Mouse (Mus musculus): ENCODE data around the gene Greb1.

Gene Greb1

GRCm38 (mm10) chr12:16763649-16764422, 36.9 kb downstream of the Greb1 start:
- no peak for DNase-seq (ENCODE audit: low read depth, low spot score)

- DNase-seq (ENCODE audit: low read depth, low spot score), result no peak
Measured at GRCm38 (mm10) chr12:16761461-16761860, 39.2 kb downstream of the Greb1 start.

GRCm38 (mm10) chr12:16760246-16760645, 40.4 kb downstream of the Greb1 start:
- DNase-seq (ENCODE audit: low read depth, low spot score), result no peak

GRCm38 (mm10) chr12:16754311-16754710, 46.4 kb downstream of the Greb1 start:
- peak; percentile 37 for DNase-seq (ENCODE audit: low read depth, low spot score)

- DNase-seq (ENCODE audit: low read depth, low spot score), result no peak
Measured at GRCm38 (mm10) chr12:16753555-16753954, 47.1 kb downstream of the Greb1 start.

- no peak for DNase-seq (ENCODE audit: low read depth, low spot score)
Measured at GRCm38 (mm10) chr12:16753110-16753509, 47.6 kb downstream of the Greb1 start.

- DNase-seq (ENCODE audit: low read depth, low spot score), result no peak
Measured at GRCm38 (mm10) chr12:16752236-16752840, 48.3 kb downstream of the Greb1 start.

DNA sequence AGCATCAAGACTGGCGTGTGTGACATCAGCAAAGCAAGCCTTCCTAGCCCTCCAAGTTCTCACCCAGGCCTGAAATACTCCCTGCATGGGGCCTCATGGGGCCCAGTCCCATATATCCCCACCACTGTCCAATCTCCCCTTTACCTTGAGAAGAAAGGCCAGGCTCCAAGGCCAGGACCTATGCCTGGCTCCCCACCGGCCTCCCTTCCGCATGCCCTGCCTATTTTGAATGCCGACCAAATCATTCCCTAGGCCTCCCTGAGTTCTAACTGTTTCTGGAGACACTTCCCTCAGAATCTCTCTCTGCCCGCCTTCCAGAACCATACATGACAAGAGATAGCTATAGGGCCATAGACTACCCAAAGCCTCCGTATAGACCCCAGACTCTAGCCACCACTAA, 49.1 kb downstream of the Greb1 start:
- no peak for DNase-seq (ENCODE audit: low read depth, low spot score)

GRCm38 (mm10) chr12:16740059-16740458, 60.6 kb downstream of the Greb1 start:
- DNase-seq (ENCODE audit: low read depth, low spot score), result no peak

- no peak for DNase-seq (ENCODE audit: low read depth, low spot score)
Measured at GRCm38 (mm10) chr12:16737266-16737665, 63.4 kb downstream of the Greb1 start.

- no peak for DNase-seq (ENCODE audit: low read depth, low spot score)
Measured at GRCm38 (mm10) chr12:16734698-16735097, 66.0 kb downstream of the Greb1 start.

GRCm38 (mm10) chr12:16734009-16734408, 66.7 kb downstream of the Greb1 start:
- DNase-seq (ENCODE audit: low read depth, low spot score), result no peak

DNA sequence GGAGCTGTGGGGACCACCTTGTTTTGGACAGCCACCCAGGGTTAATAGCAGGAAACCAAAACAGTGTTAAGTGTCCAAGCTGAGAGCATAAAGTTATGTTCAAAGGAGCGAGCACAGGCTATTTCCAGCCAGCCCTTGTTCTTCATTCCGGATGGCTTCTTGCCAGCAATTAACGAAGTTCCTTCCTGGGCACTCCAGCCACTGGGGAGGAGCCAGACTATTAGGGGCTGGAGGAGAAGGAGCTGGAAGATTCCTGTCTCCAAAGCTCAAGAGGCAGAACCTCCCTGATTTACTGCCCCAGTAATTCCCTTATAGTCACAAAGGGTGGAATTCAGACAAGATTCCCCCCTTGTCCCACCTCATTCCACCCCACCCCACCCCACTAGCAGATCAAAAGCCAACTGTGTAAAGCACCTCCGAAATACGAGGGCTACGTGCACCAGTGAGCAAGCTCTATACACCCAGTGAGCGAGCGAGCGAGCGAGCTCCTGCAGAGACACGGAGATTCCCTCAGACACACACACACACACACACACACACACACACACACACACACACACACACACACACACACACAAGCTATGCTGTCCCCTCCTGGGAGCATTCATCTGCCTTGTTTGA, 69.5 kb downstream of the Greb1 start:
- DNase-seq (ENCODE audit: low read depth, low spot score), result no peak

GRCm38 (mm10) chr12:16730196-16730595, 70.5 kb downstream of the Greb1 start:
- DNase-seq (ENCODE audit: low read depth, low spot score), result no peak

DNA sequence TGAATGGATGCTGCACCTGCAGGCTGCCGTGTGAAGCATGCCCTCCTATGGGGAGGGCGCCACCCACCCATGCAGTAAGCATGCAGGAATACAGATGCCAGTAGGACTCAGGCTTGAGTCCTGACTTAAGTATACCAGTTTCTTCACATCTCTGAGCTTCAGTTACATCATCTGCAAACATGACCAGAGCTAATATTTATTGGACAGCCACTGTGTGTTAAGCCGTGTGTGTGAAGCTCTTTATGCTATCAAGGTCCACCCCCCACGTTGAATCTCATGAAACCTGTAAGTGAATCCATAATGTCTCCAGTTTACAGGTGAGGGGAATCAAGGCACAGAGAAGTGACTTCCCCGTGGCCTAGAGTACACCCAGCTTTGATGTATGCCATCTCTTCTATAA, 72.5 kb downstream of the Greb1 start:
- no peak for DNase-seq (ENCODE audit: low read depth, low spot score)

DNA sequence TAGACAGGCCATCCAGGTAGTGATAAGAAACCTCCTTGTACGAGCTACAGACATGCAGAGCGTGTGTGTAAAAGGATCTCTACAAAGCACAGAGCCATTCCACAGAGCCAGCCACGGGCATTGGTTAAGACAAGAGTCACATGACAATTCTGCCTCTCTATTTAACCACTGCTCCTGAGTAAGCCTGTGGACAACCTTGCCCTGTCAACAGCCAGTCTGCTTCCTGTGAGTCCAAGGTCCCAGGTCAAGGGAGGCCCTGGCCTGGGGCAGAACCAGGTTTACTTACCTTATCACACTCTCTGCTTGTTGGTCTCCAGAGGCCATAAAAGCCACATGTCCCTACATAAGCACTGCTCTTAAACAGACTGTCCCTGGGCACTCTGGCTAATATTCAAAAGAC, 74.5 kb downstream of the Greb1 start:
- DNase-seq (ENCODE audit: low read depth, low spot score), result no peak

- DNase-seq (ENCODE audit: low read depth, low spot score), result no peak
Measured at GRCm38 (mm10) chr12:16723601-16724000, 77.1 kb downstream of the Greb1 start.

DNA sequence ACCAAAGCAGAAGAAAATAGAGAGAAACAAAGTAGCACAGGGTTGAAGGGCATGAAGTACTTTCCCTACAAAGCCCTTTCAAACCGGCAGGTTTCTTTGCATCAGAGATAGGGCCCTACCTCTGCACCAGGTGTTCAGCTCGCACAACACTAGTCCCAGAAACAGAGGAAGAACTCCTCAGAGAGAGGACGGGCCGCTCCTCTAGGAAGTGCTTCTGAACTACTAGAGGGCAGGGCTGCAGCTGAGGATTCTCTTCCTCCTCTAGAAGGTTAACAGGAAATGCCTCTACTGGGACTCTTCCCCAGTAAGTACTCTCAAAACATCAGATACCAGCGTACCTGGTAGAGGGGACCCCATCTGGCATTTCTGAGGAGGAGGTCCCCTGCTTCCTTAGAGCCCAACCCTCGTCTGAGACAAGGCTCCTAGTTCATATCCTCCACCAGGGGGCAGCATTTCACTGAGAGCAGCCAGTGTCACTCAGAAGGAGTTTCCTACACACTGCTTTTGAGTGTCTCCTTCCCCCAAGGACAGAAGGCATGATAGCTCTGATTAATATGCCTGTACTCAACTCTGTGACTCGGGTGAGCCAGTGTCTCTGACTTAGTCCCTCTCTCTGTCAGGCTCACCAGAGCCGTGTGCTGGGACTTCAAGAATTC, 81.9 kb downstream of the Greb1 start:
- peak; percentile 69 for DNase-seq (ENCODE audit: low read depth, low spot score)

GRCm38 (mm10) chr12:16717653-16718052, 83.0 kb downstream of the Greb1 start:
- DNase-seq (ENCODE audit: low read depth, low spot score), result no peak

DNA sequence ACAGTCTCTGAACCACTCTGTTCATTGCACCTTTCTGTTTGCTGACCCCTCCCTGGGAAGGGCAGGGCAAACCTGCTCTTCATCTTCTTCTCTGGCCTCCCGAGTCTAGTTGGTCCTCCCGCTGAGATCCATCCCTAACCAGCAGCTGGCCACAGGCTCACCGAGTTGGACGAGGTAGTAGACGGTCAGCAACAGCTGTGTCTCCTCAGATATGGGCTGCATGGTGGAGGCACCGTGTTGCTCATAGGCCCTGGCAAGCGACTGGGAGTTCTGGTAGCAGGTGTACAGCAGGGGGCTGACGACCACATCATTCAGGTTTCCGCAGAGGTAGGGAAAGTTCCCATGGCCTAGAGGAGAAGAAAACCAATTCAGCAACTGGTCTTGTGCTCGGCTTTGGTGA, 86.1 kb downstream of the Greb1 start:
- no peak for DNase-seq (ENCODE audit: low read depth, low spot score)

GRCm38 (mm10) chr12:16698691-16699090, 102.0 kb downstream of the Greb1 start:
- DNase-seq (ENCODE audit: low read depth, low spot score), result no peak

GRCm38 (mm10) chr12:16696146-16696545, 104.5 kb downstream of the Greb1 start:
- DNase-seq (ENCODE audit: low read depth, low spot score), result no peak

Measured in embryo, embryonic 11.5 days (tissue).